In genomic region chr15:103299644-103300043, GRCm38 (mm10) we compare ENCODE assay signal across 8 mouse cellular contexts. TPM values are rescaled to one million over a fixed set of nuclear protein-coding genes. Genes with fewer than 3 reads are reported as not detected.
DNase-seq lines count a peak whose midpoint lies in the region; ATAC-seq and TF ChIP-seq lines count a peak whose summit lies in the region.

No protein-coding gene starts in this region.

- ATAC-seq in lung, postnatal 0 days = no peak
- ATAC-seq in intestine, embryonic 15.5 days = no peak
- ATAC-seq in neural tube, embryonic 15.5 days (ENCODE audit: low FRiP score) = no peak

- no peak for TF ChIP-seq EP300 in lung, postnatal 0 days (IDR thresholded peaks at IDR 0.05)

- no peak for TF ChIP-seq CTCF in lung, postnatal 0 days (IDR thresholded peaks at IDR 0.05)
- no peak for TF ChIP-seq CTCF in lung, adult 2 months (IDR thresholded peaks at IDR 0.05; ENCODE audit: insufficient read depth, low read length)

- peak; percentile 89 for DNase-seq in heart, adult 11 months
- DNase-seq in heart, postnatal 25 days (ENCODE audit: low spot score) = no peak
- no peak for DNase-seq in lung, postnatal 0 days (ENCODE audit: low spot score)
- DNase-seq in lung, adult 2 months = no peak
- no peak for DNase-seq in left cerebral cortex, postnatal 14 days (ENCODE audit: low spot score in 2 of 2)
- DNase-seq in c-Kit-positive CD71-positive TER-119-positive erythroid progenitor cells, embryonic 14.5 days (ENCODE audit: low spot score) = no peak

- H3K36me3 ChIP-seq in lung, postnatal 0 days (ENCODE audit: insufficient read depth, low read length) = 0 out of 2 replicates have a peak, but pooled peaks cover 3% of the 10 kb centered on the region
- H3K36me3 ChIP-seq in intestine, embryonic 15.5 days = peaks cover 17% of the 10 kb centered on the region
- H3K36me3 ChIP-seq in neural tube, embryonic 15.5 days = no peaks in the 10 kb centered on the region

- H3K9me3 ChIP-seq in lung, postnatal 0 days (ENCODE audit: low read length) = no peaks in the 10 kb centered on the region
- H3K9me3 ChIP-seq in intestine, embryonic 15.5 days = no peaks in the 10 kb centered on the region
- no peaks in the 10 kb centered on the region for H3K9me3 ChIP-seq in neural tube, embryonic 15.5 days (replicated peaks)

- no peak overlapping the region for H3K4me3 ChIP-seq in lung, postnatal 0 days (ENCODE audit: low read depth, low read length)
- H3K4me3 ChIP-seq in lung, adult 2 months (replicated peaks; ENCODE audit: extremely low read depth, low read depth, low read length) = no peak overlapping the region
- H3K4me3 ChIP-seq in intestine, embryonic 15.5 days (replicated peaks) = no peak overlapping the region
- no peak overlapping the region for H3K4me3 ChIP-seq in neural tube, embryonic 15.5 days (replicated peaks)

- intact Hi-C loops in heart, postnatal 25 days (cut with DNase I) = loop anchor here (10.0 kb wide), 1 partner anchor 45 kb away; the partner anchor contains the start of gene Nfe2
- intact Hi-C loops in left cerebral cortex, postnatal 14 days (cut with DNase I) = no loop called here

- no peak overlapping the region for H3K4me2 ChIP-seq in lung, postnatal 0 days (replicated peaks; ENCODE audit: low read depth, low read length)
- H3K4me2 ChIP-seq in intestine, embryonic 15.5 days (replicated peaks) = peak overlapping the region; percentile 36
- peak overlapping the region; percentile 52 for H3K4me2 ChIP-seq in neural tube, embryonic 15.5 days

- TF ChIP-seq POLR2A in lung, adult 2 months (IDR thresholded peaks at IDR 0.05; ENCODE audit: borderline replicate concordance, extremely low read depth, low read depth, low read length) = no peak

- 43% methylated on average over 8 of the region's 8 CpGs for WGBS in lung, postnatal 0 days
- WGBS in lung, adult 2 months = 58% methylated on average over 8 of the region's 8 CpGs
- WGBS in intestine, embryonic 15.5 days = 51% methylated on average over 8 of the region's 8 CpGs
- 4% methylated on average over 8 of the region's 8 CpGs for WGBS in neural tube, embryonic 15.5 days

- H3K9ac ChIP-seq in lung, postnatal 0 days (replicated peaks; ENCODE audit: low read depth) = no peak overlapping the region
- H3K9ac ChIP-seq in intestine, embryonic 15.5 days = no peak overlapping the region
- peak overlapping the region; percentile 31 for H3K9ac ChIP-seq in neural tube, embryonic 15.5 days (replicated peaks)

- peaks cover 15% of the 10 kb centered on the region; the same call in 1 of the 2 replicates for H3K4me1 ChIP-seq in lung, postnatal 0 days (ENCODE audit: insufficient read depth, low read depth, low read length)
- H3K4me1 ChIP-seq in lung, adult 2 months (ENCODE audit: control insufficient read depth, insufficient read depth, low read length) = peaks cover 5% of the 10 kb centered on the region
- H3K4me1 ChIP-seq in intestine, embryonic 15.5 days (replicated peaks) = peaks cover 58% of the 10 kb centered on the region
- peaks cover 94% of the 10 kb centered on the region for H3K4me1 ChIP-seq in neural tube, embryonic 15.5 days

- no peaks in the 10 kb centered on the region for H3K27me3 ChIP-seq in lung, postnatal 0 days (replicated peaks; ENCODE audit: insufficient read depth, low read length)
- H3K27me3 ChIP-seq in intestine, embryonic 15.5 days (replicated peaks) = no peaks in the 10 kb centered on the region
- no peaks in the 10 kb centered on the region for H3K27me3 ChIP-seq in neural tube, embryonic 15.5 days (replicated peaks)

- H3K27ac ChIP-seq in lung, postnatal 0 days (ENCODE audit: low read length) = peak overlapping the region; percentile 86
- H3K27ac ChIP-seq in intestine, embryonic 15.5 days = peak overlapping the region; percentile 63
- H3K27ac ChIP-seq in neural tube, embryonic 15.5 days (replicated peaks) = peak overlapping the region; percentile 99

RNA-seq across cellular contexts. Expression of gene Gpr84, which starts 10.8 kb away (rescaled TPM):
- not detected for total RNA-seq in heart, postnatal 25 days (2021)
- 0.67 and 2.2 TPM in 2 replicates for polyA plus RNA-seq in lung, postnatal 0 days (2015; fragmentation: Nextera tagmentation; extraction: Ambion mirVana)
- 0.08 and 0.22 TPM in 2 replicates for polyA plus RNA-seq in lung, adult 2 months (2012; rRNA removed)
- 0.20 and 0.29 TPM in 2 replicates for polyA plus RNA-seq in intestine, embryonic 15.5 days (2015; fragmentation: Nextera tagmentation; extraction: Ambion mirVana)
- polyA plus RNA-seq in neural tube, embryonic 15.5 days (2015; fragmentation: Nextera tagmentation; extraction: Ambion mirVana) = 0.33 and 0.60 TPM in 2 replicates
- 1 to 10 TPM; 1.0 to 1.1 TPM for total RNA-seq in left cerebral cortex, postnatal 14 days (2021)

RNA-seq across cellular contexts. Expression of gene Copz1, which starts 27.1 kb away (rescaled TPM):
- 10 to 100 TPM; 51.8 to 53.4 TPM for total RNA-seq in heart, postnatal 25 days (2021)
- polyA plus RNA-seq in lung, postnatal 0 days (2015; fragmentation: Nextera tagmentation; extraction: Ambion mirVana) = 162 and 163 TPM in 2 replicates
- polyA plus RNA-seq in lung, adult 2 months (2012; rRNA removed) = 55.1 and 86.2 TPM in 2 replicates
- 259 and 262 TPM in 2 replicates for polyA plus RNA-seq in intestine, embryonic 15.5 days (2015; fragmentation: Nextera tagmentation; extraction: Ambion mirVana)
- 190 and 207 TPM in 2 replicates for polyA plus RNA-seq in neural tube, embryonic 15.5 days (2015; fragmentation: Nextera tagmentation; extraction: Ambion mirVana)
- total RNA-seq in left cerebral cortex, postnatal 14 days (2021) = 100 to 1,000 TPM; 107 to 114 TPM

RNA-seq across cellular contexts. Expression of gene Zfp385a, which starts 40.2 kb away (rescaled TPM):
- 10 to 100 TPM; 12.5 to 13.7 TPM for total RNA-seq in heart, postnatal 25 days (2021)
- polyA plus RNA-seq in lung, postnatal 0 days (2015; fragmentation: Nextera tagmentation; extraction: Ambion mirVana) = 5.0 and 6.5 TPM in 2 replicates
- 9.9 and 11.7 TPM in 2 replicates for polyA plus RNA-seq in lung, adult 2 months (2012; rRNA removed)
- 5.6 TPM in 2 replicates for polyA plus RNA-seq in intestine, embryonic 15.5 days (2015; fragmentation: Nextera tagmentation; extraction: Ambion mirVana)
- polyA plus RNA-seq in neural tube, embryonic 15.5 days (2015; fragmentation: Nextera tagmentation; extraction: Ambion mirVana) = 18.6 and 19.9 TPM in 2 replicates
- 10 to 100 TPM; 59.8 to 63.2 TPM for total RNA-seq in left cerebral cortex, postnatal 14 days (2021)

RNA-seq across cellular contexts. Expression of gene Nfe2, which starts 41.4 kb away (rescaled TPM):
- total RNA-seq in heart, postnatal 25 days (2021) = under 1 TPM; 0.42 to 0.64 TPM
- polyA plus RNA-seq in lung, postnatal 0 days (2015; fragmentation: Nextera tagmentation; extraction: Ambion mirVana) = 10.5 and 11.2 TPM in 2 replicates
- polyA plus RNA-seq in lung, adult 2 months (2012; rRNA removed) = 7.7 and 14.1 TPM in 2 replicates
- polyA plus RNA-seq in intestine, embryonic 15.5 days (2015; fragmentation: Nextera tagmentation; extraction: Ambion mirVana) = 3.5 and 4.9 TPM in 2 replicates
- 0.99 and 4.6 TPM in 2 replicates for polyA plus RNA-seq in neural tube, embryonic 15.5 days (2015; fragmentation: Nextera tagmentation; extraction: Ambion mirVana)
- not detected for total RNA-seq in left cerebral cortex, postnatal 14 days (2021)

RNA-seq across cellular contexts. Expression of gene Hnrnpa1, which starts 59.4 kb away (rescaled TPM):
- total RNA-seq in heart, postnatal 25 days (2021) = 100 to 1,000 TPM; 133 to 153 TPM
- 200 and 211 TPM in 2 replicates for polyA plus RNA-seq in lung, postnatal 0 days (2015; fragmentation: Nextera tagmentation; extraction: Ambion mirVana)
- 49.1 and 93.5 TPM in 2 replicates for polyA plus RNA-seq in lung, adult 2 months (2012; rRNA removed)
- 652 and 741 TPM in 2 replicates for polyA plus RNA-seq in intestine, embryonic 15.5 days (2015; fragmentation: Nextera tagmentation; extraction: Ambion mirVana)
- 582 and 600 TPM in 2 replicates for polyA plus RNA-seq in neural tube, embryonic 15.5 days (2015; fragmentation: Nextera tagmentation; extraction: Ambion mirVana)
- 100 to 1,000 TPM; 236 to 247 TPM for total RNA-seq in left cerebral cortex, postnatal 14 days (2021)
